Mouse (Mus musculus) limb, embryonic 14.5 days (tissue): ENCODE data around the gene Efhd2. TPM values are rescaled to one million over a fixed set of nuclear protein-coding genes. Genes with fewer than 3 reads are reported as not detected.

Experiments used
- ATAC-seq: fragments of 200-750 bp; cut with Nextera tagmentation; 2 replicates; pipeline ENCODE4 v1.8.0; 2017; ENCODE audit warnings: low read depth, moderate number of reproducible peaks, moderate TSS enrichment; ENCODE audit not compliant: low FRiP score
- DNase-seq: peaks from one replicate; pipeline ENCODE4 v3.0.0-alpha.2; 2015; ENCODE audit warnings: low spot score
- H3K27ac ChIP-seq: fragments of 300-500 bp; sonication (generic); replicated peaks from 2 replicates; pipeline ENCODE4 v1.5.1; 2014; ENCODE audit warnings: low read depth, mild to moderate bottlenecking, low read length, moderate library complexity, mixed read lengths
- H3K27me3 ChIP-seq: fragments of 300-500 bp; sonication (generic); 2 replicates; pipeline ENCODE4 v1.6.1; 2014; ENCODE audit warnings: low read length, mixed read lengths; ENCODE audit not compliant: control insufficient read depth, insufficient read depth
- H3K36me3 ChIP-seq: fragments of 300-500 bp; sonication (generic); 2 replicates; pipeline ENCODE4 v1.6.1; 2014; ENCODE audit warnings: mild to moderate bottlenecking, low read length, moderate library complexity, mixed read lengths; ENCODE audit not compliant: control insufficient read depth, insufficient read depth
- H3K4me1 ChIP-seq: fragments of 300-500 bp; sonication (generic); 2 replicates; pipeline ENCODE4 v1.6.1; 2014; ENCODE audit warnings: antibody characterized with exemption, low read length, mixed read lengths; ENCODE audit not compliant: control insufficient read depth, insufficient read depth
- H3K4me2 ChIP-seq: fragments of 300-500 bp; sonication (generic); replicated peaks from 2 replicates; pipeline ENCODE4 v1.6.1; 2014; ENCODE audit warnings: low read depth, mild to moderate bottlenecking, low read length, moderate library complexity; ENCODE audit not compliant: severe bottlenecking
- H3K4me3 ChIP-seq: fragments of 300-500 bp; sonication (generic); replicated peaks from 2 replicates; pipeline ENCODE4 v1.5.1; 2014; ENCODE audit warnings: low read length
- H3K9ac ChIP-seq: fragments of 300-500 bp; sonication (generic); 2 replicates; pipeline ENCODE4 v1.6.1; 2014; ENCODE audit warnings: mild to moderate bottlenecking, low read depth, low read length, moderate library complexity; ENCODE audit not compliant: severe bottlenecking
- H3K9me3 ChIP-seq: fragments of 300-500 bp; sonication (generic); 2 replicates; pipeline ENCODE4 v1.6.1; 2016; ENCODE audit warnings: low read length; ENCODE audit not compliant: control insufficient read depth
- POLR2A ChIP-seq: fragments of 200-500 bp; IDR thresholded peaks from 2 replicates; pipeline ENCODE4 v1.8.0; 2012; ENCODE audit warnings: inconsistent platforms, mild to moderate bottlenecking, moderate library complexity, borderline replicate concordance; ENCODE audit not compliant: insufficient read depth, insufficient read length; ENCODE audit errors: extremely low read depth
- WGBS: fragments of 180-500 bp; shearing (Covaris S2); extraction: QIAGEN DNeasy Blood & Tissue Kit; methylation state at CpG from one replicate; pipeline ENCODE4 v1.1.7; 2014; 5-methylcytosine and 5-hydroxymethylcytosine counted together
- polyA plus RNA-seq, 2 experiments: library from polyadenylated mRNA; depleted of rRNA in 1 of 2; stranded (reverse) in 1 of 2; unstranded in 1 of 2; fragments of >200 nt; fragmentation: Nextera tagmentation in 1 of 2; extraction: Ambion mirVana in 1 of 2; gene quantifications; 2 replicates each; pipeline versions ENCODE4 v1.2.1 to v1.2.3; 2012 to 2014

Efhd2 gene
- polyA plus RNA-seq, 2 experiments: 49.8 to 57.8 TPM

- 0 out of 2 replicates have a peak, but pooled peaks cover 3% of the 10 kb centered on the region for H3K4me1 ChIP-seq
- no peaks in the 10 kb centered on the region for H3K36me3 ChIP-seq
- TF ChIP-seq POLR2A: no peak
- ATAC-seq: no peak
- H3K9me3 ChIP-seq: no peaks in the 10 kb centered on the region
- no peak overlapping the region for H3K9ac ChIP-seq
- H3K4me2 ChIP-seq: no peak overlapping the region
- no peak overlapping the region for H3K4me3 ChIP-seq
- H3K27me3 ChIP-seq: no peaks in the 10 kb centered on the region
- no peak overlapping the region for H3K27ac ChIP-seq
- WGBS: 70% methylated on average over 13 of the region's 13 CpGs
- no peak for DNase-seq
Measured at GRCm38 (mm10) chr4:141913201-141913993, 38.7 kb upstream of the Efhd2 start.

GRCm38 (mm10) chr4:141904710-141905109 is 30.0 kb upstream of the Efhd2 start:
- DNase-seq: no peak
- H3K4me2 ChIP-seq: no peak overlapping the region
- no peak overlapping the region for H3K4me3 ChIP-seq
- WGBS: 78% methylated on average over 9 of the region's 9 CpGs
- no peaks in the 10 kb centered on the region for H3K9me3 ChIP-seq
- no peak overlapping the region for H3K9ac ChIP-seq
- no peaks in the 10 kb centered on the region for H3K27me3 ChIP-seq
- H3K27ac ChIP-seq: no peak overlapping the region
- TF ChIP-seq POLR2A: no peak
- ATAC-seq: no peak
- no peaks in the 10 kb centered on the region for H3K36me3 ChIP-seq
- H3K4me1 ChIP-seq: peaks cover 8% of the 10 kb centered on the region

GRCm38 (mm10) chr4:141902479-141902858 is 27.7 kb upstream of the Efhd2 start:
- Histone ChIP-seq H3K9me3 (no peaks in the 10 kb centered on the region), H3K4me3 (no peak overlapping the region), H3K36me3 (no peaks in the 10 kb centered on the region), H3K27ac (no peak overlapping the region), H3K27me3 (no peaks in the 10 kb centered on the region), H3K4me1 (peaks cover 13% of the 10 kb centered on the region), H3K4me2 (no peak overlapping the region), H3K9ac (no peak overlapping the region)
- no peak for TF ChIP-seq POLR2A
- 81% methylated on average over 8 of the region's 8 CpGs for WGBS
- ATAC-seq (no peak), DNase-seq (no peak)

GRCm38 (mm10) chr4:141901711-141902478 is 27.2 kb upstream of the Efhd2 start:
- DNase-seq (no peak), ATAC-seq (no peak)
- TF ChIP-seq POLR2A: no peak
- no peak overlapping the region for H3K4me2 ChIP-seq
- no peak overlapping the region for H3K9ac ChIP-seq
- peaks cover 13% of the 10 kb centered on the region for H3K4me1 ChIP-seq
- H3K4me3 ChIP-seq: no peak overlapping the region
- H3K27me3 ChIP-seq: no peaks in the 10 kb centered on the region
- no peaks in the 10 kb centered on the region for H3K36me3 ChIP-seq
- no peaks in the 10 kb centered on the region for H3K9me3 ChIP-seq
- WGBS: 56% methylated on average over 17 of the region's 17 CpGs
- no peak overlapping the region for H3K27ac ChIP-seq

GRCm38 (mm10) chr4:141900421-141900820 is 25.7 kb upstream of the Efhd2 start:
- H3K27me3 ChIP-seq: no peaks in the 10 kb centered on the region
- ATAC-seq (no peak), DNase-seq (no peak)
- TF ChIP-seq POLR2A: no peak
- 63% methylated on average over 11 of the region's 11 CpGs for WGBS
- H3K4me3 ChIP-seq: no peak overlapping the region
- H3K9ac ChIP-seq: no peak overlapping the region
- H3K4me1 ChIP-seq: peaks cover 13% of the 10 kb centered on the region
- H3K9me3 ChIP-seq: no peaks in the 10 kb centered on the region
- no peak overlapping the region for H3K4me2 ChIP-seq
- peak overlapping the region; percentile 61 for H3K27ac ChIP-seq
- no peaks in the 10 kb centered on the region for H3K36me3 ChIP-seq
